ENCODE assay signal across 8 mouse cellular contexts in genomic region chr9:107626158-107626843, GRCm38 (mm10). TPM values are rescaled to one million over a fixed set of nuclear protein-coding genes. Genes with fewer than 3 reads are reported as not detected.
DNase-seq lines count a peak whose midpoint lies in the region; ATAC-seq and TF ChIP-seq lines count a peak whose summit lies in the region.

No protein-coding gene starts in this region.

- peak overlapping the region; percentile 67 for H3K9ac ChIP-seq in forebrain, embryonic 13.5 days
- peak overlapping the region; percentile 45 for H3K9ac ChIP-seq in liver, embryonic 12.5 days
- peak overlapping the region; percentile 70 for H3K9ac ChIP-seq in stomach, embryonic 16.5 days (ENCODE audit: low read length)

- H3K4me2 ChIP-seq in forebrain, embryonic 13.5 days, result peak overlapping the region; percentile 99
- H3K4me2 ChIP-seq in liver, embryonic 12.5 days, result peak overlapping the region; percentile 47
- peak overlapping the region; percentile 23 for H3K4me2 ChIP-seq in stomach, embryonic 16.5 days (ENCODE audit: low read depth, low read length)

- peak; percentile 66 for ATAC-seq in forebrain, embryonic 13.5 days
- ATAC-seq in liver, embryonic 12.5 days, result peak; percentile 33; the same call in 1 of the 2 replicates
- peak; percentile 12 for ATAC-seq in stomach, embryonic 16.5 days (ENCODE audit: insufficient read depth, low FRiP score)

- peaks cover 20% of the 10 kb centered on the region for H3K36me3 ChIP-seq in E14TG2a.4 (ENCODE audit: insufficient read depth, low read length)
- peaks cover 38% of the 10 kb centered on the region for H3K36me3 ChIP-seq in forebrain, embryonic 13.5 days (ENCODE audit: poor library complexity, severe bottlenecking)
- peaks cover 73% of the 10 kb centered on the region for H3K36me3 ChIP-seq in liver, embryonic 12.5 days
- 0 out of 2 replicates have a peak, but pooled peaks cover 2% of the 10 kb centered on the region for H3K36me3 ChIP-seq in stomach, embryonic 16.5 days (ENCODE audit: control insufficient read depth, insufficient read depth, low read length)

- peak overlapping the region; percentile 99 for H3K27ac ChIP-seq in forebrain, embryonic 13.5 days
- H3K27ac ChIP-seq in liver, embryonic 12.5 days, result peak overlapping the region; percentile 91
- peak overlapping the region; percentile 80 for H3K27ac ChIP-seq in stomach, embryonic 16.5 days (ENCODE audit: low read length)

- DNase-seq in gastrocnemius, postnatal 25 days, result peak; percentile 10
- DNase-seq in gastrocnemius, adult 8-10 months (ENCODE audit: low spot score in 2 of 2), result no peak
- no peak for DNase-seq in thymus, postnatal 0 days (ENCODE audit: low spot score)
- DNase-seq in urinary bladder, postnatal 4 days (ENCODE audit: low spot score in 2 of 2), result no peak

- 21% methylated on average over 13 of the region's 15 CpGs for WGBS in forebrain, embryonic 13.5 days
- WGBS in liver, embryonic 12.5 days (ENCODE audit: insufficient replicate concordance), result 42% methylated on average over 15 of the region's 15 CpGs
- 31% methylated on average over 14 of the region's 15 CpGs for WGBS in stomach, embryonic 16.5 days

- H3K27me3 ChIP-seq in E14TG2a.4 (ENCODE audit: insufficient read depth, low read length), result peaks cover under 1% of the 10 kb centered on the region; the same call in 1 of the 2 replicates
- H3K27me3 ChIP-seq in forebrain, embryonic 13.5 days, result no peaks in the 10 kb centered on the region
- H3K27me3 ChIP-seq in liver, embryonic 12.5 days (replicated peaks), result no peaks in the 10 kb centered on the region
- H3K27me3 ChIP-seq in stomach, embryonic 16.5 days (ENCODE audit: control insufficient read depth, insufficient read depth, low read length), result no peaks in the 10 kb centered on the region

- no peaks in the 10 kb centered on the region for H3K9me3 ChIP-seq in E14TG2a.4 (ENCODE audit: low read length)
- H3K9me3 ChIP-seq in forebrain, embryonic 13.5 days (replicated peaks), result no peaks in the 10 kb centered on the region
- no peaks in the 10 kb centered on the region for H3K9me3 ChIP-seq in liver, embryonic 12.5 days (replicated peaks)
- H3K9me3 ChIP-seq in stomach, embryonic 16.5 days (replicated peaks; ENCODE audit: control insufficient read depth, low read length), result no peaks in the 10 kb centered on the region

- peaks cover 85% of the 10 kb centered on the region for H3K4me1 ChIP-seq in E14TG2a.4 (replicated peaks; ENCODE audit: low read depth, low read length)
- peaks cover 74% of the 10 kb centered on the region for H3K4me1 ChIP-seq in forebrain, embryonic 13.5 days
- H3K4me1 ChIP-seq in liver, embryonic 12.5 days, result peaks cover 75% of the 10 kb centered on the region
- peaks cover 64% of the 10 kb centered on the region for H3K4me1 ChIP-seq in stomach, embryonic 16.5 days (ENCODE audit: control insufficient read depth, insufficient read depth, low read length)

- no peak for TF ChIP-seq CTCF in E14TG2a.4 (conservative IDR thresholded peaks at IDR 0.05; ENCODE audit: low read length)

- peak overlapping the region; percentile 62 for H3K4me3 ChIP-seq in E14TG2a.4 (replicated peaks; ENCODE audit: low read length)
- H3K4me3 ChIP-seq in forebrain, embryonic 13.5 days, result peak overlapping the region; percentile 23
- no peak overlapping the region for H3K4me3 ChIP-seq in liver, embryonic 12.5 days
- H3K4me3 ChIP-seq in stomach, embryonic 16.5 days (replicated peaks; ENCODE audit: low read length), result no peak overlapping the region

RNA-seq across cellular contexts. Expression of gene Gnai2, which starts 8.9 kb away (rescaled TPM):
- total RNA-seq in gastrocnemius, postnatal 25 days (2021), result 10 to 100 TPM; 73.2 to 87.6 TPM
- 10 to 100 TPM; 62.4 to 78.5 (median 71.2) TPM for total RNA-seq in gastrocnemius, adult 8-10 months (2022)
- polyA plus RNA-seq in forebrain, embryonic 13.5 days (2015; fragmentation: Nextera tagmentation; extraction: Ambion mirVana), result 397 and 426 TPM in 2 replicates
- 206 and 210 TPM in 2 replicates for polyA plus RNA-seq in liver, embryonic 12.5 days (2016; fragmentation: Nextera tagmentation; extraction: Ambion mirVana)
- polyA plus RNA-seq in stomach, embryonic 16.5 days (2015; fragmentation: Nextera tagmentation; extraction: Ambion mirVana), result 308 and 311 TPM in 2 replicates
- 466 and 479 TPM in 2 replicates for polyA plus RNA-seq in thymus, postnatal 0 days (2015; fragmentation: Nextera tagmentation; extraction: Ambion mirVana)

RNA-seq across cellular contexts. Expression of gene Sema3b, which starts 17.3 kb away (rescaled TPM):
- 10 to 100 TPM; 18.1 to 19.4 TPM for total RNA-seq in gastrocnemius, postnatal 25 days (2021)
- 10 to 100 TPM in 2 of 4 experiments, 1 to 10 TPM in 2; 8.7 to 12.4 (median 10.1) TPM for total RNA-seq in gastrocnemius, adult 8-10 months (2022)
- 1.8 and 2.0 TPM in 2 replicates for polyA plus RNA-seq in forebrain, embryonic 13.5 days (2015; fragmentation: Nextera tagmentation; extraction: Ambion mirVana)
- polyA plus RNA-seq in liver, embryonic 12.5 days (2016; fragmentation: Nextera tagmentation; extraction: Ambion mirVana), result 0.35 and 0.52 TPM in 2 replicates
- polyA plus RNA-seq in stomach, embryonic 16.5 days (2015; fragmentation: Nextera tagmentation; extraction: Ambion mirVana), result 14.9 and 16.3 TPM in 2 replicates
- polyA plus RNA-seq in thymus, postnatal 0 days (2015; fragmentation: Nextera tagmentation; extraction: Ambion mirVana), result 1.4 and 1.8 TPM in 2 replicates

RNA-seq across cellular contexts. Expression of gene Ifrd2, which starts 38.9 kb away (rescaled TPM):
- total RNA-seq in gastrocnemius, postnatal 25 days (2021), result 10 to 100 TPM; 44.2 to 45.3 TPM
- 10 to 100 TPM; 51.3 to 56.2 (median 54.0) TPM for total RNA-seq in gastrocnemius, adult 8-10 months (2022)
- 15.4 and 20.8 TPM in 2 replicates for polyA plus RNA-seq in forebrain, embryonic 13.5 days (2015; fragmentation: Nextera tagmentation; extraction: Ambion mirVana)
- 171 TPM in 2 replicates for polyA plus RNA-seq in liver, embryonic 12.5 days (2016; fragmentation: Nextera tagmentation; extraction: Ambion mirVana)
- 62.0 and 77.7 TPM in 2 replicates for polyA plus RNA-seq in stomach, embryonic 16.5 days (2015; fragmentation: Nextera tagmentation; extraction: Ambion mirVana)
- 43.6 and 48.7 TPM in 2 replicates for polyA plus RNA-seq in thymus, postnatal 0 days (2015; fragmentation: Nextera tagmentation; extraction: Ambion mirVana)

RNA-seq across cellular contexts. Expression of gene Slc38a3, which starts 43.0 kb away (rescaled TPM):
- 10 to 100 TPM; 72.1 to 77.5 TPM for total RNA-seq in gastrocnemius, postnatal 25 days (2021)
- 10 to 100 TPM; 37.4 to 49.3 (median 45.9) TPM for total RNA-seq in gastrocnemius, adult 8-10 months (2022)
- polyA plus RNA-seq in forebrain, embryonic 13.5 days (2015; fragmentation: Nextera tagmentation; extraction: Ambion mirVana), result 14.3 and 14.6 TPM in 2 replicates
- polyA plus RNA-seq in liver, embryonic 12.5 days (2016; fragmentation: Nextera tagmentation; extraction: Ambion mirVana), result 2.8 and 3.3 TPM in 2 replicates
- 13.0 and 15.1 TPM in 2 replicates for polyA plus RNA-seq in stomach, embryonic 16.5 days (2015; fragmentation: Nextera tagmentation; extraction: Ambion mirVana)
- polyA plus RNA-seq in thymus, postnatal 0 days (2015; fragmentation: Nextera tagmentation; extraction: Ambion mirVana), result 0.60 and 1.1 TPM in 2 replicates

RNA-seq across cellular contexts. Expression of gene Hyal3, which starts 45.7 kb away (rescaled TPM):
- under 1 TPM; 0.38 to 0.72 TPM for total RNA-seq in gastrocnemius, postnatal 25 days (2021)
- total RNA-seq in gastrocnemius, adult 8-10 months (2022), result under 1 TPM in 2 of 4 experiments, not detected in 2; 0.24 to 0.56 TPM
- 1.1 and 1.5 TPM in 2 replicates for polyA plus RNA-seq in forebrain, embryonic 13.5 days (2015; fragmentation: Nextera tagmentation; extraction: Ambion mirVana)
- 0.99 and 1.2 TPM in 2 replicates for polyA plus RNA-seq in liver, embryonic 12.5 days (2016; fragmentation: Nextera tagmentation; extraction: Ambion mirVana)
- polyA plus RNA-seq in stomach, embryonic 16.5 days (2015; fragmentation: Nextera tagmentation; extraction: Ambion mirVana), result 1.4 and 1.9 TPM in 2 replicates
- 0.90 and 1.2 TPM in 2 replicates for polyA plus RNA-seq in thymus, postnatal 0 days (2015; fragmentation: Nextera tagmentation; extraction: Ambion mirVana)

Comparison
In these comparisons a context has a peak if more than half of its experiments do, and no peak if none do; other contexts are left out.
1. H3K4me3 ChIP-seq: peak in E14TG2a.4 (single experiment) and forebrain, embryonic 13.5 days (single experiment); none in liver, embryonic 12.5 days (single experiment) and stomach, embryonic 16.5 days (single experiment).
2. ATAC-seq: peak in every context shown above with its lines; median percentile 66 in forebrain, embryonic 13.5 days; 33 in liver, embryonic 12.5 days; 12 in stomach, embryonic 16.5 days.
3. H3K4me2 ChIP-seq: peak in every context shown above with its lines; median percentile 99 in forebrain, embryonic 13.5 days; 47 in liver, embryonic 12.5 days; 23 in stomach, embryonic 16.5 days.
4. Peak in every context shown above with its lines, with median percentiles within 50 percentile points of each other: H3K27ac ChIP-seq and H3K9ac ChIP-seq.